Mouse (Mus musculus) monocyte, adult 5-6 weeks (primary cell): ENCODE results near the gene Gm26897. TPM values are rescaled to one million over a fixed set of nuclear protein-coding genes. Genes with fewer than 3 reads are reported as not detected.

Experiments used
- ATAC-seq: fragments of 153-309, 156-312 bp; replicated peaks from 2 replicates; pipeline ENCODE4 v1.8.0; 2017; ENCODE audit warnings: mild to moderate bottlenecking; ENCODE audit not compliant: low TSS enrichment, insufficient number of reproducible peaks, severe bottlenecking, poor library complexity, low FRiP score
- total RNA-seq: library from RNA; stranded (forward); fragments of 200-1000, 200-491, 200-594 nt; gene quantifications from 3 replicates; pipeline ENCODE4 v1.2.3, GENCODE M21; 2017

Gene Gm26897
- total RNA-seq = not detected in 3 replicates

DNA sequence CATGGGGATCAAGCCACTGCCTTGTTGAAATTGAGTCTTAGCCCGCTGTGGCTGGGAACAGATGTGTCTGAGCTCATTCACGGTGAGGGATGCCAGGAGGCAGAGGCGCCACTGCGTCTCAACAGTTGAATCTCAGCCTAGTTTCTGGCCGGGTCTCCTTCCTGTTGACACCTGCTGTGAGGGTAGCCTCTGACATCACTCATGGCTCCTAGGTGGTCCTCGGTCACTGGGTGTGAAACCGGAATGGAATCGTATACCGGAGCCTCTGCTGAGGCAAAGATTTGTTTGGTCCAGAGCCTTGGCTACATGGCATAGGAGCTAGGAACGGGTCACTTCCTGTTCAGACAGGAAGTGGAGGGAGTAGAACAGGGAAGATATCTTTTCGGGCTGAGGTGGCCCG lies at the start of gene Gm26897:
Gene Gm26897 (plus strand): TSS at position 74 of the 400 bp plus-strand sequence.
- no peak for ATAC-seq

DNA sequence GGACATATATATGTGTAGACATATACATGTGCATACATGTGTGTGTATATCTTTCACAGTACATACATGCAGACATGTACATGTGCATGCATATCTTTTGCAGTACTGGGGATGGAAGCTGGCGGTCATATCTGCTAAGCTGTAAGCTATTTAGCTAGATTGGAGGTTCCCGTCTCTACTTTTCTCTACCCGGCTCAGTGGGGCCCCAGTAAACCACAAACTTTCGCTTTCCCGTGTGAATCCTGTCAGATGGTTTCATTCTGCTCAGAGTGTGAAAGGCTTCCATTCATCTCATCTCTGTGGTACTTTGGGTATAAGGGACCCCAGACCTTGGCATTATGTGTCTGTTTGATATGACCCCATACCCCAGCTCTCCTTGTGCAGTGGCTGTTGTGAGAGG lies 46.4 kb upstream of the Gm26897 start:
- no peak for ATAC-seq

DNA sequence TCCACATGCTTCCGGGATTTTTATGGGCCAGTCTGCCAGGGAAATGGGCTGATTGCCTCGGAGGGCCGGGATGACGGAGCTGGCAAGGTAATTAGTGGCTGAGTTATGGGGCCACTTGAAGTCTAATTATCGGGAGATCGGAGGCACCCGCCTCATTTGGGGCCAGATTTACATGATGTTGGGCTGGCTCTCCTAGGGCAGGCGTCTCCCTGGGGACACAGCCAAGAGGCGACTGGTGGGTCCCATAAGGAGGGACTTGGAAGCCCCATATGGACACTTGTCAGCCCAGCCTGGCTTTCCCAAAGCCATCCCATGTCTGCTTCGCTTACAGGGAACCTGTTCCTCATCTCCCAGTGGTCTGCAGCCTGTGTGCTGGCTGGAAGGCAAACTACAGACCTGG lies 45.1 kb upstream of the Gm26897 start:
- ATAC-seq = no peak

DNA sequence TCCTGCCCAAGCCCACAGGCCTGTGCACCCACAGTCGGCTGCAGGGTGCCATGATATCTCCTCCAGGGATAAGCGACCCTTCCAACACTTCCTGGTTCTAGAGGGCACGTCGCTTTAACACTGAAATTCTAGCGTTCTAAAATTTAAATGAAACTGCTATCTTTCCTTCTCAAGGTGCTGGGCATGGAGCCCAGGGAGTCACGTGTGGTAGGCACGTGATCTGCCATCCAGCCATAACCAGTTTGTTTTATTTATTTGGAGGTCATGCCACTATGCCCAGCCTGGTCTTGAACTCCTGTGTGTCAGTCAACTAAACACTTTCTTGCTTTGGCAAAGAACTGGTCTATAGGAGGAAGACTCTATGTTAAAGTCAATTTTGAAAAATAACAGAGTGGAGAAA lies 35.7 kb upstream of the Gm26897 start:
- no peak for ATAC-seq

DNA sequence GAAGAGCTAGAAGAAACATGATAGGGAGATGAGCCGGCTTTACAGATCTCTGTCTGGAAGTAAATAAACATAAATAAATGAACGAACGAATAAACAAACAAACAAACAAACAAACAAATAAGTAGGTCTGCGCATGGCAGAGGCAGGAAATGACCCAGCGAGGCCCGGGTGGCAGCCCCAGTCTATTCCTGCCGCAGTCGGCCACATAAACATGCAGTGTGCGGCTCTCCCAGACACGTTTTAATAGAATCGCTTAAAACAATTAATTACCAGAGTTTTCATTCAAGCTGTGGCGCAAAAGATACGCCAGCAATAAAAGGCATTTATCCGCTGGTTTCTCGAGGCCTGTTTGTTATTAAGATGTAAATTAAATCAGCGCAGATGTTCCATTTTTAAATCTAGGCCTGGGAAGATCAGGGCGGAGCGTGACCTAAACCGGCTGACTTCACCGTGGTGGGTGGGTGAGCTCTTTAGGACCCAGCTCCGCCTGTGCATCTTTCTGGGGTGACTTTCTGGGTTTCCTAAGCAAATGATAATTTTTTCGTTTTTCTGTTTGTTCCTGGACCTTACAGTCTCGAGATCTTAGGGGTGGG lies 33.9 kb upstream of the Gm26897 start:
- ATAC-seq = no peak

DNA sequence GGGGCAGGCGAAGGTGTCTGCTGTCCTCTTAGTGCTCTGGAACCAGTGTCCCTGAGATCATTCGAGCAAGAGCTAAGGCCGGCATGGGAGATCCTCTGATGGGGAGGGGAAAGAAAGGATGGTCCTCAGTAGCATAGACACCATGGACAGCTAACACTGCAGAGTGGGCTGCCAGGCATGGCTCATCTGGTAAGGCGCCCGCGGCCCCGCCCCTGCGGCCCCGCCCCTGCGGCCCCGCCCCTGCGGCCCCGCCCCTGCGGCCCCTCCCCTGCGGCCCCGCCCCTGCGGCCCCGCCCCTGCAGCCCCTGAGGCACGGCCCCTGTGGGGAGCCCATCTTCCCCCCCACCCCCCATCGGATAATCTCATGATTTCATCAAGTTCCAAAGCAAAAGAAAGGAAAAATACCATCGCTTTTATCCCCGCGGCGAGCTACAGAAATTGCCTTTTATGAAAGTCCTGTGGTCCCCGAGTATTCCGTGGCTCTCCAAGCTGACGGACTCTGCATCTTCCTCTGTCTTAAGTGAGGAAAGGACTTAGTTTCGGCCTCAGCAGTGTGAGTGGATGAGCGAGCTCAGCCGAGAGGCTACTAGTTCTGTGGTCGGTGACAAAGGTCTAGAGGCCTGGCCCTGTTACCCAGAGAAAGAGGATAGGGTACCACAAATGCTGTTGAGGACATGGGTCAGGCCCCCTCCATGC lies 31.9 kb upstream of the Gm26897 start:
- no peak for ATAC-seq

DNA sequence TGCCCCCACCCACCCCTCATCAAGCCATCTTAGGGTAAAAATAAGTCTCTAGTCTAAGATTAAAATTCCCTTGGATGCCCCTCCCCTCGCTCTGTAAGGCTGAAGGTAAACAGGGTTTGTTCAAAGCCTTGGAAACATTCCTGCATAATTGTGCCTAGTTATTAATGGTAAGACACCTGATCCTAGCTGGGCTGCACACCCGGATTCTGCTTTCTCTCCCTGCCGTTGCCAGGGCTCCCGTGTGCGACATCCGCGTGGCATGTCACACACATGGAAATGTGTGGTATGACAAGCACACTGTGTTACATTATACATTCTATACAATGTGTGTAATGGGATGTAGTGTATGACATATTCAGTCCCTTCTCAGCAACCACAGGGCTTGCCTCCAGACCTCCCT lies 30.1 kb upstream of the Gm26897 start:
- no peak for ATAC-seq

DNA sequence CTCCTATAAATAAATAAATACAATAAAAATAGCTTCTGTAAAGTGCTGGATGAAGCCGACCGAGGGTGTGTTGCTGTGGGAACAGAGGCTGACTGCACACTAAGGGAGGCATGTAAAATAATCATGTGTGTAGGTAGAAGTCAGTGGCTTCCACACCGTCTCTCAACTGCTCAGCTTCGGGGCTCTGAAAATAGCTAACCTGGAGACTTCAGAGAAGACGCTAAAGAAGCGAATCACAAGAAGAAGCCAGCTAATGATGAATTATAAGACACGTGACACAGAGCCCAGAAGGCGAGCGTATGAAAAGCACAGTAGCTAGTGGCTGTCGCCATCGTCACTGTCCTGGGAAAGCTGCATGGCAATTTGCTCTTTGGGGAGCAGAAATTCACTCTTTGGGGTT lies 29.4 kb upstream of the Gm26897 start:
- no peak for ATAC-seq

DNA sequence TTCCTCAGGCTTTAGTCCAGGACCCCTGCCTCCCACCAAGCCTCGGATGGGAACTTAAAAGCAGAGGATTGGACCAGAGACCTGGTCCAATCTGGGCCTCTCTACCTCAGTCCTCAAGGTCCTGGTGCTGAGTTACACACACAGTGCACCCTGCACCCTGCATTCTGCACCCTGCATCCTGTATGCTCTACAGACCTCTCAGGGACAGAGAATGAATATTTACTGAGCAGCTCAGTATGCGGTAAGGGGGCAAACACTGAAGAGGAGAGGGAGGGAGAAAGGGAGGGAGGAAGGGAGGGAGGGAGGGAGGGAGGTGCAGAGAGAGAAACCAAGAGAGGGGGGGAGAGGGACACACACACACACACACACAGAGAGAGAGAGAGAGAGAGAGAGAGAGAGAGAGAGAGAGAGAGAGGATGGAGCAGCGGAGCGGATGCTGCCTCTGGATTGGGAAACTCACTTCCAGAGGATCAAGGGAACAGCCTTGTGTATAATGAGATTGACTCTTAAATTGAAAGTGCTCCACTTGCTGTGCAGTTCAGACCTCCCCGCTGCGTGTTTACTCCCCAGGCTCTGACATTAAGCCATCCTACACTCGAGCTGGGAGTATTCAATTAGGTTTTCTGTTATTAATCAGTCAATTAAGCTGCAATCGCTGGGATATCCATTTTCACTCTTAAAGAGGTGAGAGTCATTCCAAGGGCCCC lies 24.4 kb upstream of the Gm26897 start:
- ATAC-seq = no peak

DNA sequence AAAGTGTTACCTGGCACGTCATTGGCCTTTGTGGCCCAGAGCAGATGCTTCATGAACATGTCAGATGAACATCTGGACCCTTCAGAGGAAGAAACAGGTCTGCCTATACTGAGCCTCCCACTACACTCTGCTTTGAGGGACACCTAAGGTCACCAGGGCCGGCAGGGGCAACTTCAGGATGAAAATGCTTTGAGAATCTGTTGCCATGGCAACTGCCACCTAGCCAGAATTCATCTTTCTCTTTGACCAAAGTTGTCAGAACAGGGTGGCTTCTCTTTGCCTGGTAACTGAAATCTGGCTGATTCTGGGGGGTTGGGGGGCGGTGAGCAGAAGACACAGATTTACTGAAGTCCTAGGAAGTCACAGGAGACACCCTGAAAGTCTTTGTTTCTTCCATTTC lies 14.7 kb upstream of the Gm26897 start:
- ATAC-seq = no peak

DNA sequence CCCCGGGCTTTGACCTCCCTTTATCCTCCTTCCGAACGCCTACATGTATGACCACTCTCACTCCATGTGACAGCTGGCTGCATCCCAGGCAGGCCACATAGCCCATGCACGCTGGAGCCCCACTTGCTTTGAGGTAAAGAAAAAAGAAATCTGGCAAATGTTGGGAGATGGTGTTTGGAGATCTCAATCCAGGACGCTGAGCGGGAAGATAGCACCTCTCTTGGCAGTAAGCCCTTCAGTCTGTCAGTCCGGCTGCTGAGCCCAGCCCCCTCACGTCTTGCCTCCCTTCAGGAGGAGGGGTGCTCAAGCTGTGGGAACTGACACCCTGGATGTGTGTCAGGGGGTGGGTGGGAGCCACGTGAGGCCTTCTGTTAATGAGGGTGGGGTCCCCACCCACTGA lies 13.0 kb upstream of the Gm26897 start:
- no peak for ATAC-seq

DNA sequence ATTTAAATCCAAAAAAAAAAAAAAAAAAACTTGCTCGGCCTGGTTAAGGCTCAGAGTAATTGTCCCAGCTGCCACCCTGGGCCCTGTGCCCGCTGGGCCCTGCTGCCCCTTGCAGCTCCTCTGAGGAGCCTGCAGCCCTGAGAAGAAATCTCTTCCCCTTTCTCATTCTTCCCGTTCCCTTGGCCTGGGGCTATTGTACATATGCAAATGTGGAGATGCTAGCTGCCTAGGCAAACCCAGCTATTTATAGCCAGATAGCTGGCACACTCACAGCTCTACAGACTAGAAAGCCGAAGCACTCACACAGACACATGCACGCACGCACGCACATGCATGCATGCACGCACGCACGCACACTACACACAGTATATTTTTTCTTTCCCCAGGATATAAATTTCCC lies 9.0 kb upstream of the Gm26897 start:
- ATAC-seq = no peak

DNA sequence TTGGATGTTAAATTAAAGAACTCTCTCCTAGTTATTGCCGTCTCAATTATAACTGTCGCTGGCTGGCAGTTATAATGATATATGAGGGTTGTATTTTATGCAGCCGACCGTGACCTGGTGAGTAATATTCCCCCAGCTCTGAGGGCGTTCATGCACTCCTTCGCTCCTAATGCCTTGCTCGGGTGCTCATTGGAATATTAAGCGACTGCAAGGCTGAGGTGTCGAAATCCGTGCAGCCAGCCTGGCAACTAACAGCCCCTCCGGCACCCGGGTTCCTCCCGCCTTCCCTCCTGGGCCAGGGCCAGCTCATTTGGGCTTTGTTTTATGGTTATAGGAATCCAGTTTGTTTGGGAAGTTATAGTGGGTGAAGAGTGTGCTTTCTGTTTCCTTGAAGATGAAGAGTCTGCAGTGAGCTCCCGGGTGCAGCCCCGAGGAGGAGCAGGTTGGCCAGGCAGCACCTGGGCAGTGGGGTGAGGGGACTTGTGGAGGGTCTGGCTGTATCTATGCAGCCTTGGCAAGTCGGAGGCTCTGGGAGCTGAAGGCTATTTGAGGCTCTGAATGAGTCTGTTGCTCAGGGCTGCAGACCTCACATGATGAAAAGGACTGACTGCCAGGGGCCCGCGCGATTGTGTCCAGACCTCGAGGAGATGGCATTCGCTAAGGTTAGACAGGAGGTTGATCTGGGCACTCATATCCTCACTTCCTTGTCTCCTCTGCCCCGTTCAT lies 8.4 kb upstream of the Gm26897 start:
- no peak for ATAC-seq

DNA sequence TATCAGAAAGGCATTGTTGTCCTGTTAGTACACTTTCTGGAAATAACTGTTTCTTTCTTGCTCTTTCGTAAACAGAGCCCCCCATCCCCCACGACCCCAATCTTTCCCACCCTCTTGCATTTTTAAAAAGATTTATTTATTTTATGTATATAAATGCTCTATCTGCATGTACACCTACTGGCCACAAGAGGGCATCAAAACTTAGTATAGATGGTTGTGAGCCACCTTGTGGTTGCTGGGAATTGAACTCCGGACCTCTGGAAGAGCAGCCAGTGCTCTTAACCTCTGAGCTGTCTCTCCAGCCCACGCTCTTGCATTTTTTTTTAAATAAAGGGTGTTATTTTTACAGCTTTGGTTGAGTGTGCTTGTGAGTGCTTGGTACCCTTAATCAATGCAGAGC lies 5.3 kb upstream of the Gm26897 start:
- no peak for ATAC-seq

DNA sequence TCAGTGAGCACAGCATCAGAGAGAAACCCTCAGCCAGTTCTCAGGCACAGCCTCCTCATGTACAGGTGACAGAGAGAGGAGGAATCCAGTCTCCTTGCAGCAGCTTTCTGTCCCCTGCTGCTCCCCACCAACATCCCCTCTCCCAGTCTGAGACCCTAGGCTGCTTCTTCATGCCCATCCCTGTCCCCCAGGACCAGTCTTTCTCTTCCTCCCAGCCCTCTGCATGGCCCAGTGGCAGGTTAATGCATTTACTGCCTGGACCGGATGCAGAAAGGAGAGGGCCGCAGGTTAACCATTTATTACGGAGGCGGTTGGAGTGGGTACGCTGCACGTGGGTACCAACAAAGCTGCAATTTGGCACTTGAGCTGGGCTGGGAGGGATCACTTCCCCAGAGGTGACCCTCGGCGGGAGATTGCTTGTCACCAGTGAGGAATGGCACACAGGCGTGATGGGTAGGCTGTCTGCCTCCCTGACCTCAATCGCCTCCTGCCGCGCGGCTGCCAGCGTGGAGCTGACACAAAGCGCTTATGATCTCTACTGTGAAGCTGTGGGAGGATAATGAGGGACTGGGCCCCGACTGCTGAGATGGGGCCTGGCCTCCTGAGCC lies 3.1 kb upstream of the Gm26897 start:
- ATAC-seq = no peak

DNA sequence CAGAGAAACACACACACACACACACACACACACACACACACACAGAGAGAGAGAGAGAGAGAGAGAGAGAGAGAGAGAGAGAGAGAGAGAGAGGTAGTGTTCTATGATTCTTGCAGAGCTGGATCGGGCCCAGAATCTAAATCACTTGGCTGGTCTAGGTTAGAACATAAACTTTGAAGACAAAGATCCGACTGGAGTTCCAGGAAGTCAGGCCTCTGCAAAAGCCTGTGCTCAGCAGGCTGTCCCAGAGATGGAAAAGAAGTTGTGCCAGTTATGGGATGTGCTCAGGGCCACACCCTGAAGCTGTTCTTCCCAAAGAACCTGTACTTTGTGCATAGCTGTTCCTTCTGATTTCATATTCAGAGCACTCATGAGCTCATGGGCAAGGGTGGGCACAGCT lies 1.5 kb upstream of the Gm26897 start:
- ATAC-seq = no peak

DNA sequence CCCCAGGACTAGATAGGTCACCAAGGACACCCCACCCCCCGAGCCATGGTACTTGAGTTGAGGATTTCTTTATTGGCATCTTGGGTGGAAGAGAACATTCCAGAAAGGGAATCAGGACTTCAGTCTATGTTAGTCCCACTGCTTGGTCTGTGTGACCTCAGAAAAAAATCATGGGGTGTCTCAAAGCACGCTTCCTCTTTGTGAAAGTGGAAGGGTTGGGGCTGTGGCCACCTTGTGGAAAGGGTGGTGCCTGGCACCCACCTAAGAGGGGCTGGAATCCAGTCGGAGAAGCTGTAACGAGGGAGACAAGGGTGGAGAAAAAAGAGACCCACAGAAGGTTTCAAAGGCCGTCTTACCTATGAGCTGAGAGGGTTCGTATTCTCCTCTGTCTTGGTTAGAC lies 5.8 kb downstream of the Gm26897 start:
- ATAC-seq = no peak

DNA sequence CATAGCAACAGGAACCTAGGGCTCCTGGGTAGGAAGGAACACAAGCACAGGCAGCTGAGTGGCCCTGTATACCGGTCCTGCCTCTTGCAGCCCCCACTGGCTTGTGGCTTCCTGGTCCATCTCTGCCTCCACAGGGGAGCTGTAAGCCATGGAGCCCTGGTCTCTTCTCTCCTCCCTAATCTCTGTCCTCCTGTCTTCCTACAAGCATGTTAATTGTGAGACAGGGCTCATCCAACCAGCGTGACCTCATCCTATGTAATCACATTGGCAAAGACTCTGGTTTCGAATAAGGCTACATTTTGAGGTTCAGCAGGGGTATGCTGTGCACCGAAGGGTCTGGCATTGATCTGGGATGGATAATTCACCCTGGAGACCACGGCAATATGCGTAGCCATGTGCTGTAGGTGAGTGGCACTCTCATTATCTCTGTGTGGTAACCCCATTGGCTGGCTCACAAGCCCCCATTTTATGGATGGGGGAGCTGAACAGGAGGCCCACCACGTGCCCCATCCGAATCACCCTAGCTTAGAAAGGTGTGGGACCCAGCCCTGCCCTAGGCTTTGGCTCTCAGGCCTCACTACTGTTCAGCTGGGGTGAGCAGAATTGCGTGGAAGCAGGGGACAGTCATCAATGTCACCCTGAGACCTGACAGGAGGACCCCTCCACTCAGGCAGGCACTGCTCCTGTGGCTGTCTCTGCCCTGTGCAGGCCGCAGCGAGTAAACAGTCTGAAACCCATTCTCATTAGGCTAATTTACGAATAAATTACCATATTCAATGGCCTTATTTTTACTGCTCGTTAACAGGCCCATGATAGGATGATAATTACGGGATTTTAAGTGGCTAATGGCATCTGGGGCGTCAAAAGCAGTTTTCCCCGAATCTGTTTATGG lies 6.9 kb downstream of the Gm26897 start:
- no peak for ATAC-seq
